ENCODE assay signal across 7 mouse cellular contexts in the genomic region with DNA sequence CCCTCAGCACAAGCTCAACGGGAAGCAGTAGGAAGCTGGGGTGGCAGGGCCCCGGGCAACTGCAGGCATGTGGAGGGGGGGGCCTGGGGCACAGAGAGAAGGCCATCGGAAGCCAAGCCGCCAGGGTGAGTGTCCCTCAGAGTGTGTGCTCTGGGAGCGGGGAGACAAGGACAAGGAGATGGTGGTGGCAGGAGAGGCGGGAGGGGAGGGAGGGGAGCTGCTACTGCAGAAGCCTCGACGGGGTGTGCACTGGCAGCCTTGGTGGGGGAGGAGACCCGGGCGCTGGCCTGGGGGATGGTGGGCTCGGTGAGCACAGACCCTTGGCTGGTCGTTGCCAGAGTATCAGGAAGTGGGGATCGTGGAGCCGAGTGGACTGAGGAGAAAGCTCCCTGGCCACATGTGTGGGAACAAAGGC. TPM values are rescaled to one million over a fixed set of nuclear protein-coding genes. Genes with fewer than 3 reads are reported as not detected.
A peak's percentile ranks its signal among the peaks of the same experiment; 100 is the strongest.
DNase-seq lines count a peak whose midpoint lies in the region; ATAC-seq lines count a peak whose summit lies in the region.

No protein-coding gene starts in this region.

- 0 out of 2 replicates have a peak overlapping the region, but pooled peaks have one; percentile 10 for H3K27ac ChIP-seq in embryonic facial prominence, embryonic 11.5 days (replicated peaks; ENCODE audit: low read depth, low read length)
- peak overlapping the region; percentile 40; the same call in 1 of the 2 replicates for H3K27ac ChIP-seq in intestine, embryonic 15.5 days

- WGBS in embryonic facial prominence, embryonic 11.5 days: 0% methylated on average over 9 of the region's 14 CpGs
- under 1% methylated on average over 14 of the region's 14 CpGs for WGBS in intestine, embryonic 15.5 days

- peak overlapping the region; percentile 61 for H3K9ac ChIP-seq in embryonic facial prominence, embryonic 11.5 days (replicated peaks; ENCODE audit: low read length)
- H3K9ac ChIP-seq in intestine, embryonic 15.5 days: peak overlapping the region; percentile 23; the same call in 1 of the 2 replicates

- H3K36me3 ChIP-seq in embryonic facial prominence, embryonic 11.5 days (replicated peaks; ENCODE audit: control insufficient read depth, insufficient read depth, low read depth, low read length): no peaks in the 10 kb centered on the region
- H3K36me3 ChIP-seq in intestine, embryonic 15.5 days: no peaks in the 10 kb centered on the region

- H3K4me2 ChIP-seq in embryonic facial prominence, embryonic 11.5 days (ENCODE audit: low read depth, low read length): peak overlapping the region; percentile 57
- peak overlapping the region; percentile 38 for H3K4me2 ChIP-seq in intestine, embryonic 15.5 days (replicated peaks)

- peak overlapping the region; percentile 36 for H3K4me3 ChIP-seq in embryonic facial prominence, embryonic 11.5 days (ENCODE audit: low read depth, low read length)
- H3K4me3 ChIP-seq in intestine, embryonic 15.5 days (replicated peaks): peak overlapping the region; percentile 26

- H3K4me1 ChIP-seq in embryonic facial prominence, embryonic 11.5 days (ENCODE audit: control insufficient read depth, insufficient read depth, low read length): no peaks in the 10 kb centered on the region
- 0 out of 2 replicates have a peak, but pooled peaks cover 3% of the 10 kb centered on the region for H3K4me1 ChIP-seq in intestine, embryonic 15.5 days (replicated peaks)

- no peaks in the 10 kb centered on the region for H3K9me3 ChIP-seq in embryonic facial prominence, embryonic 11.5 days (replicated peaks; ENCODE audit: control insufficient read depth, low read length)
- no peaks in the 10 kb centered on the region for H3K9me3 ChIP-seq in intestine, embryonic 15.5 days

- H3K27me3 ChIP-seq in embryonic facial prominence, embryonic 11.5 days (ENCODE audit: control insufficient read depth, insufficient read depth, low read length): peaks cover 56% of the 10 kb centered on the region
- peaks cover 86% of the 10 kb centered on the region for H3K27me3 ChIP-seq in intestine, embryonic 15.5 days (replicated peaks)

- DNase-seq in ovary, postnatal 36 days (ENCODE audit: low spot score): peak; percentile 25
- no peak for DNase-seq in ovary, postnatal 14 days (ENCODE audit: low spot score)
- DNase-seq in embryonic facial prominence, embryonic 11.5 days (ENCODE audit: low spot score): peak; percentile 56
- DNase-seq in right cerebral cortex, postnatal 25 days: peak; percentile 49
- no peak for DNase-seq in spleen, adult 18-20 months
- no peak for DNase-seq in kidney, postnatal 25 days

- ATAC-seq in embryonic facial prominence, embryonic 11.5 days (replicated peaks; ENCODE audit: insufficient number of reproducible peaks, low FRiP score, low TSS enrichment, low read depth): 0 out of 2 replicates have a peak, but pooled peaks have one; percentile 14
- no peak for ATAC-seq in intestine, embryonic 15.5 days

RNA-seq across cellular contexts. Expression of gene Lrrc4b, which starts 13.6 kb away (rescaled TPM):
- polyA plus RNA-seq in embryonic facial prominence, embryonic 11.5 days (2014; fragmentation: Nextera tagmentation; extraction: Ambion mirVana): 1.9 and 3.2 TPM in 2 replicates
- polyA plus RNA-seq in intestine, embryonic 15.5 days (2015; fragmentation: Nextera tagmentation; extraction: Ambion mirVana): 0.82 and 0.86 TPM in 2 replicates

RNA-seq across cellular contexts. Expression of gene Aspdh, which starts 22.8 kb away (rescaled TPM):
- polyA plus RNA-seq in embryonic facial prominence, embryonic 11.5 days (2014; fragmentation: Nextera tagmentation; extraction: Ambion mirVana): not detected in 2 replicates
- 0.70 and 1.2 TPM in 2 replicates for polyA plus RNA-seq in intestine, embryonic 15.5 days (2015; fragmentation: Nextera tagmentation; extraction: Ambion mirVana)

RNA-seq across cellular contexts. Expression of gene Josd2, which starts 25.4 kb away (rescaled TPM):
- 61.1 and 66.4 TPM in 2 replicates for polyA plus RNA-seq in embryonic facial prominence, embryonic 11.5 days (2014; fragmentation: Nextera tagmentation; extraction: Ambion mirVana)
- 76.0 and 87.3 TPM in 2 replicates for polyA plus RNA-seq in intestine, embryonic 15.5 days (2015; fragmentation: Nextera tagmentation; extraction: Ambion mirVana)

RNA-seq across cellular contexts. Expression of gene Emc10, which starts 53.9 kb away (rescaled TPM):
- 76.4 and 89.8 TPM in 2 replicates for polyA plus RNA-seq in embryonic facial prominence, embryonic 11.5 days (2014; fragmentation: Nextera tagmentation; extraction: Ambion mirVana)
- 97.0 and 102 TPM in 2 replicates for polyA plus RNA-seq in intestine, embryonic 15.5 days (2015; fragmentation: Nextera tagmentation; extraction: Ambion mirVana)

RNA-seq across cellular contexts. Expression of gene Fam71e1, which starts 54.0 kb away (rescaled TPM):
- 10.8 and 11.2 TPM in 2 replicates for polyA plus RNA-seq in embryonic facial prominence, embryonic 11.5 days (2014; fragmentation: Nextera tagmentation; extraction: Ambion mirVana)
- polyA plus RNA-seq in intestine, embryonic 15.5 days (2015; fragmentation: Nextera tagmentation; extraction: Ambion mirVana): 6.5 and 9.2 TPM in 2 replicates

Comparison
In these comparisons a context has a peak if more than half of its experiments do, and no peak if none do; other contexts are left out.
1. DNase-seq: peak in ovary, postnatal 36 days (single experiment), embryonic facial prominence, embryonic 11.5 days (single experiment) and right cerebral cortex, postnatal 25 days (single experiment); none in ovary, postnatal 14 days (single experiment), spleen, adult 18-20 months (0 of 2) and kidney, postnatal 25 days (0 of 2).